Mouse (Mus musculus) ZHBTc4 (cell line): Measurements from ENCODE around the gene Ccm2.

Experiments
- DNase-seq: peaks from one replicate; pipeline ENCODE4 v3.0.0-alpha.2; 2011; ENCODE audit warnings: low read depth, low spot score

Ccm2 gene

DNA sequence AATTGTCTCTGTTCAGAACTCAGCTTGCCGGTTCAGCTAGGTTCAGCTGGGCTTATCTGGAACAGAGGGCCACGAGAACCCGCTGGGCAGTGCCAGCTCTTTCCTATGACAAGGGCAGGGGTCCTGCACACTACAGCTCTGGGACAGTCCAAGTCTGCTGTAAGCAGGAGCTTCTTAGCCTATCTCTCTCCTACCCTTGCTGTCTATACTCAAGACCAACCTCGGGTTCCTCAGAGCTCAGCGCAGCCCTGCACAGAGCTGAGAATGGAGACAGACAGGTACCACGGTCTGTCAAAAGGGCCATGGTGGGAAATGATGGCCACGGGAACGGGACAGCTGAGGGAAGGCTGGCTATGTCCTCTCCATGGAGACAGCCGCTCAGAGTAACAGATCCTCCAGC is 56.5 kb downstream of the Ccm2 start:
- DNase-seq = no peak

DNA sequence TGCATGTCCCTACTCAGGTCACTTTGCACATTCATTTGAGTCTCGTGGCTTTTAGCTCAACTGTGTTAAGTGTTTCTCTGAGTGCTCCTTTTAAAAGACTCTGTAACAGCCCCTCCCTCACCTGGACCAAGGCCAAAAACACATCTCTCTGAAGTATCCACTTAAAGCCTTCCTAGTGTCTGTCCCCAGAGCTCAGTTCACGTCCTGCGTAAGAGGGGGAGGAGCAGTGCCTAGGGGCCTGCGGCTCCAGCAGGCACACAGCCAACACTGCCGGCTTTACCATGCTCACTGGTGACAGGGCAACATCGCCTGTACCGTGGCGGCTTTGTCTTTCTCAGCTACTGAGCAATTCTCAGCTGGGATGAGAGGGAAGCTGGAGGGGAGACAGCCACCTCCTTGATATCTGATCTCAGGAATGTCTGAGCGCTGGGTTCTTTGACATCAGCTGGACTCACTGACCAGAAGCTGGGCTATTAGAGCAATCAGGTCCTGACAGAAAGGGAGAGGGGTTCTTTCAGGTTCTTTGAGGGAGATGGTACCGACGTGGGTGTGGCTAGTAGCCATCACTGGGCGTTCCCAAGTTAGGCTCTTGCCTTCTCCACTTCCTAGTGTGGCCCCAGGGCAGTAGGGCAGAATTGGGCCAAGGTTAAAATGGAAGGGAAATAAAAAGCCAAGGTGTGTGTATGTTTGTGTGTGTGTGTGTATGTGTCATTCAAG is 57.4 kb downstream of the Ccm2 start:
- DNase-seq = peak; percentile 80

DNA sequence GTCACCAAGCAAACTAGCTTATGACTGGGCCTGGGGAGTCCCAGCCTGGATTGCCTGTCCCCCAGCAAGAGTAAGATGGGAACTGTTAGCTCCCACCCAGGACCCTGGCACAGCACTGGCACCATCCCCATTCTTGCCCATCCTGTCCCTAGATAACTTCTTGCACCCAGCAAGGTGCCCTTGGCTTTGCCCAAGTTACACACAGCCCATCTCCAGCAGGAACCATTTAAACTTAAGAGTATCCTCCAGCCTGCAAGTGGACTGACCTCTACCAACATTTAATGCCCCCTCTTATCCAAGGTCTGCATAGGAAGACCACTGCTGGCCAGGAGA is 57.9 kb downstream of the Ccm2 start:
- DNase-seq = no peak

DNA sequence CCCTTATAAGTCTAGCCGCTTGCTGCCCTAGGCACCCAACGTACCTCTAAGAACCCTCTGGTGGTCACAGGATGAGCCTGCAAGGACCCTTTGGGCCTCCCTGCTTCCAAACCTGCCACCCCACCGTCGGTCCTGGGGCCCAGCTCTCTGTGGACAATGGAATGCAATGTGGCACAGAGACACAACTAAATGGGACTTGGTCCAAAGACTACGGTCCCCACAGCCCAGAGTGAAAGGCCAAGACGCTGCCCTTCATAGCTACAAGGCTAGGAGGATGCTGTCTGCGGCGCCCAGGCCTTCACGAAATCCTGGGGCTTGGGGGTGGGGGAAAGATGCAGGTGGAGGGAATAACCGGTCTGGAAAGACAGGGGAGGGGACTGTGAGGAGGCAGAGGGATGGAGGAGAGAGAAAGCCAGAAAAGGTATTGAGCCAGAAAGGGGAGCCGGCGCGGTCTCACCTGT is 58.4 kb downstream of the Ccm2 start:
- DNase-seq = no peak

DNA sequence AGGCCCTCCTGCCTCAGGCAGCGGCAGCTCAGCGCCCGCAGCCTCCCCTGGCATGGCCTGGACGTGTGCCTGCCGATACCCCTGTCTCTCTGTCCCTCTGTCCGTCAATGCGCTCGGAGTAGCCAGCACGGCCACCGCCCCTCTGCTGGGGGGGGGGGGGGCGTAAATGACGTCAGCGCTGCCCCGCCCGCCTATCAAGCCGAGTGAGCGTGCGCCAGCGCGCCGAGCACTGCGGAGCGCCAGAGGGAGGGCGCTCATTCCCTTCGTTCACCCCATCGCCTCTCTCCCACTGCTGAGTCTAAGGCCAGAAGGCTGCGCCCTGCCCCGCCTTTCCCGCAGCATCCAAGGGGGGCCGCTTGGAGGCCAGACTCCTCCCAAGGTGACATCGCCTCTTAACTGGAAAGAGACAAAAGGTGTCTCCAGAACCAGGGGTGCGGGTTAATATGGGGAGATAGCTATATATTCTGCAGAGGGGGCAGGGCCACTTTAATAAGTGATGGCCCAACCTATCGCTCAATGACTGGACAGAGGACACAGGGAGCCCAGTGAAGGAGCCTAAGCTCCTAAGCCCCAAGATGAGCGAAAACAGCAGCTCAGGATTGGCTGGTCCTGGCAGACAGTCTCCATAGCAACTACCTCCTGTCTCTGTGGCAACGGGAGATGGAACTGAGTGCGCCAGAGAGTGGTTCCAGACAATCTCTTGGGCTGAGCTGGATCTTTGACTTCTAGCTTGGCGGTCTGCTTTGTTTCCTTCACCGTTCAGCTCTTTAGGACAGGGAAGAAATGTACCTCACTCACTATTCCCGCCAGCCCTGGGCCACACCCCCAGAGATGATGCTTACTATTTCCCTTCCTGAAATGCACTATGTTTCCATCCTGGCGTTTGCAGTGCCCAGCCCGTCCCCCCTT is 59.1 kb downstream of the Ccm2 start, which contains the start of gene Nacad:
Gene Nacad (minus strand): TSS at position 563 of the 909 bp plus-strand sequence.
- DNase-seq = peak; percentile 56

DNA sequence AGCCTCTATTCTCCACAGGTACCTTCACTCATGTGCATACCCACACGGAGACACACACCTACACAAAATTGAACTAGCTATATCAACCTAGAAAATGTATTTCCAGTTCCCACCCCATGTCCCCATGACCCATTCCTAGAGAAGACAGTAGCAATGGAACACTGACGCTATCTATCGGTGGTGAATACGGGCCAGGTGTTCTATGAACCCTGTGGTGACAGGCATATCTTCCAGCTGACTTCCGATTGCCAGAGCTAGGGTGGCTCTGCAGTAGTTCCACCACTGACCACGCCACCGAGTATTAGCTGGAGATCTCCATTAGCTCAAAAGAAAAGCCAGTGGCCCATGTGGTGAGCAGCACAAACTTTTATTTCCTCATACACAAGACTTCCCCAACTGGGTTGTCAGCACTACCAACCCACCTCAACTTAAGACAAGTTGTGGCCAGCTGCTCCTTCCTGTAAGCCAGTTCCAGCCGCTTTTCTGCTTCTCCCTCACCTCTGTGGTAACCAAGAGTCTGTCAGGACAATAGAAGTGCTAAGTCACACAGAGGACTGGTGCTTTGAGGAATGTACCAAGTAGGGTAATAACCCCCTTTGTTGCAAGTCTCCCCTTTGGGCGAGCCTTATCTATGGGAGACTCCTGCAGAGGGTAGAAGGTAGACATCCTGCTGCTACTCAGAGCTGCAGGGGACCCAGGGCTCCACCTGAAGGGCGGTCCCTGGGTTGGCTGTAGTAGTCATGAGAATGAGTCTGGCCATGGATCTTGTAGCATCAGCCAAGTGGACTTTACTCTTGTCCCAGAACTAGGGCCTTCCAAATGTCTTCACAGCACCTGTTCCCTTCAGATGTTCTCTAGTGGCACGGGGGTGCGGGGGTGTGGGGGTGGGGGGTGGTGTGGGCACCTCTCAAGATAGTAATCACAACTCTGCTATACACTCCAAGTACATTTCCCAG is 68.8 kb downstream of the Ccm2 start:
- DNase-seq = peak; percentile 88

DNA sequence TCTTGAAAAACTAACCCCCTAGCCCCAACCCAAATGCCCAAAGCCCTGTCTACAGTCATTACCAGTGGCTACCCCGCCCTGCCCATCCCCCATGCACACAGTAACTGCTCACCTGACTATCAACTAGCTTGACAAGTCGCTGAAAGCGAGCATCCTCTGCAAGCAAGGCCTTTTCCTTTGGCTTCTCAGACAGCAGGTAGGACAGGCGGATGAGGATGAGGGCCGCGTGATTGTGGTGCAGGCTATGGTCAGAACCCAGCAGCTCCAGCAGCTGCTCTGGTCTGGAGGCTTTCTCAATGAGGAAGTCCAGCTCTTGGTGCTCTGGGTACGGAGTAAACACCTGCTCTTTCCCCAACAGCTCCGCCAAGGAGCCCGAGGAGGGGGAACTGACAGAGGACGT is 77.0 kb downstream of the Ccm2 start:
- peak; percentile 51 for DNase-seq

DNA sequence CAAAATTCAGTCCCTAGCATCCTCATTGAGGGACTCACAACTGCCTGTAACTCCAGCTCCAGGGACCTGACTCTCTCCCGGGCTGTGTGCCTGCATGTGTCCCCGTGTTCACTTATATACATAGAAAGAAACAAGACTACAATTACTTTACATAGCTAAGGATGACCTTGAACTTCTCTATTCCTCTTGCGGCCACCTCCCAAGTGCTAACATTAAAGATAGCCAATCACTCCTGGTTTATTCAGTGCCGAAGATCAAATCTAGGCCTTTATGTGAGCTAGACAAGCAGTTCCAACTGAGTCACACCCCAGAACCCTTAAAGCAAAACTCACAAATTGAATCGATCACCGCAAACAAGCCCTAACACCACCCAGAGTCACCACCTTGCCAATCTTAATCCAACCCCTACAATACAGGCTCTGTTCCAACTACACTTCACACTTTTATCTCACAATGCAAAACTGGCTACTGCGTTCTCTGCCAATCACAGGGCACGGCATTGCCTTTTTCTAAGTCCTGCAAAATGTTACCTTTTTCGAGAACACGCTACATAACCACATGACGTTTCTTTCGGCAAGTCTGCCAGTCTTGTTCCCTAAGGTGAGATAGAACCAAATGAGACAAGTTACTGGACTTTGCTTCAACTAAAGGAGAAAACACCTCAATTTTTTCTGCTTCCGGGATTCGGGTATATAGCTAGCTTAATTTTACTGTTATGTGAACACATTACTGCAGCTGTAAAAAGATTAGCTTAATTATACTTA is 78.1 kb downstream of the Ccm2 start:
- DNase-seq = peak; percentile 60

DNA sequence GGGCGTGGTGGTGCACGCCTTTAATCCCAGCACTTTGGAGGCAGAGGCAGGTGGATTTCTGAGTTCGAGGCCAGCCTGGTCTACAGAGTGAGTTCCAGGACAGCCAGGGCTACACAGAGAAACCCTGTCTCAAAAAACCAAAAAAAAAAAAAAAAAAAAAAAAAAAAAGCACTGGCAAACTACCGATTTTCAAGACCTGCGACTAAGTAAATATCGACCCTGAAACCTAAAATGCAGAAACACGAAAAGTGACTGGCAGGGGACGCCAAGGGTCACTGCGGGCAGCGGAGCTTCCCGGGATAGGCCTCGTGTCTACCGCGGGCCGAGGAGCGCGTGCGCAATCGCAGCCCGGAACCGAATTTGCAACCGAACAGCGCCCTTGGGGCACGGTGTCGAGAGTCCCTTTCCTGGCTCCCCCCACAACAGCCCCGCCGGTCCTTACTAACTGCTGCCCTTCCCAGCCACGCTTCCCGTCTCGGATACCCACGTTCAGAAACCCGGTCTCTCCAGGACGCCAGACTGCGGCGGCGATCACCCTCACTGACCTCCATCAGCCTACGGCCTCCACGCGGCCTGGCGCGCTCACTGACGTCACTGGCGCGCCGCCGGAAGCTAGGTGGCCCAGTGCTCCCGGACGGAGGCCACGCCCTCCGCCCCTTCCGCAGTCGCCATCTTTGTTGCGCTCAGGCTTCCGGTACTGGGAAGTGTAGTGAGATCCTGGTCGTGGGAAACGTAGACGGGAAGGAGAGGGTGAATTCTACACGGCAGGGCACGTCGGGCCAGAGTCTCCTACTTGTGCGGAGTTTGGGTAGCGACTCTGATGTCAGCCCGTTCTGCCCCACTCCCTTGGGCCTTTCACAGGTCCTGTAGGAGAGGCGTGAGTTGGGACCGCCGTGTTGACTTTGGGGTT is 79.0 kb downstream of the Ccm2 start, which contains the start of gene Tbrg4:
Gene Tbrg4 (minus strand): TSS at position 590 of the 910 bp plus-strand sequence.
- DNase-seq = peak; percentile 98

DNA sequence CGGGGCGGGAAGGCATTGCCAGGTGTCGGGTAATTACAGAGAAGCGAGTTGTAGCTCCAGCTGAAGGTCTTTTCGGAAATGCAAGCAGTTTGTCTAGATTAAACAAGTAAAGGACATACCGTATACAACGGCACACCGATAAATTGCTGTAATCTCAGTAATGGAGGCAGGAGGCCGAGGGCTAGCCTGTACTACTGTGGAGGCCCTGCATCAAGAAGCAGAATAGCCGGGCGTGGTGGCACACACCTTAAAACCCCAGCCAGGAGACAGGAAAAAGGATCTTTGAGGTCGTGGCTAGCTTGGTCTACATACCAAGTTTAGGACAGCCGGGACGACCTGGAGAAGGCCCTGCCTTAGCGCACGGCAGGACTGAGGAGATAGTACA is 79.7 kb downstream of the Ccm2 start:
- DNase-seq = no peak

DNA sequence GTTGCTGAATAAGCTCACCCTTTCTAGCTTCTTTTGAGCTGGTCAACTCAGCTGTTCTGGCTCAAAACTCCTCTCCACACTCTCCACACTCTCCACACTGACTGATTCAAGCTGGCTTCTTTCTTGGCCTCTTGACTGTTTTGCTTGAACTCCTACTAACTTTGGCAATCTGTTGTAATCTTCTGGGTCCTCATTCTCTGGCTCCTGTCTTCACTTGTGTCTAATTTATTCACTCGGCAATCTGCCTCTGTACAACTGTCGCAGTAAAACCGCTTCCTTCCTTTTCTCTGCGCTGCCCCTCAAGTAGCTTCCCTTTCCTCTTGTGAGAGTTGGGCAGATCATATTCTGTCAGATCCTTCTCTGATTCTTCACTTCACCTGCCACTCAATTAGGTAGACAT is 81.0 kb downstream of the Ccm2 start:
- no peak for DNase-seq

DNA sequence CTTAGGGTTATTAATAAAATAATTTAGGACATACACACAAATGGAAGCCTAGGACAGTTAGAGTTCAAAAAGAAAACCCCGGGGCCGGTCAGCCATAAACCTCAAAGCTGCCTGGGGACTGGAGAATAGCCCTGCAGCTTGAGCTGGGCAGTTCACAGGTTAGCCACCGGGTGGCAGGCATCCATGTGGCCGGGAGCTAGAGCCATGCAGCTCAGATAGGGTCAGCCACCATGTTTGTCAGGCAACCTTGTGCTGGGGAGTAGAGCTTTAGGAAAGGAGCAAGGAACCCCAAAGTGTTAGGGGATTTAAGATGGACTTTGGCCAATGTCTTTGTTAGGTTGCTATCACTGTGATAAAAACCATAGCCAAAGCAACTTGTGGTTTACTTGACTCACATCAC is 81.9 kb downstream of the Ccm2 start:
- peak; percentile 88 for DNase-seq

DNA sequence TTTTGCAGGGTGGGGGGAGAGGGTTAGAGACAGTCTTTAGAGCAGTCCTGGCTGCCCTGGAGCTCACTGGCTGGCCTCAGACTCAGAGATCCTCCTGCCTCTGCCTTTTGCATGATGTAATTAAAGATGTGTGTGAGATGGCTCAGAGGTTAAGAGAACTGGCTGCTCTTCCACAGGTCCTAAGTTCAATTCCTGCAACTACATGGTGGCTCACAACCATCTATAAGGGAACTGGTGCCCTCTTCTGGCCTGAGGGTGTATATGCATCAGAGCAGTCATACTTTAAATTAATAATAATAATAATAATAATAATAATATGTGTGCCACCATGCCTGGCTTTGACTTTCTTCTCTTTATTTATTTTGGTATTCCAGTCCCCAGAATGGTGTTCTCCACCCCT is 83.0 kb downstream of the Ccm2 start:
- DNase-seq = peak; percentile 57

DNA sequence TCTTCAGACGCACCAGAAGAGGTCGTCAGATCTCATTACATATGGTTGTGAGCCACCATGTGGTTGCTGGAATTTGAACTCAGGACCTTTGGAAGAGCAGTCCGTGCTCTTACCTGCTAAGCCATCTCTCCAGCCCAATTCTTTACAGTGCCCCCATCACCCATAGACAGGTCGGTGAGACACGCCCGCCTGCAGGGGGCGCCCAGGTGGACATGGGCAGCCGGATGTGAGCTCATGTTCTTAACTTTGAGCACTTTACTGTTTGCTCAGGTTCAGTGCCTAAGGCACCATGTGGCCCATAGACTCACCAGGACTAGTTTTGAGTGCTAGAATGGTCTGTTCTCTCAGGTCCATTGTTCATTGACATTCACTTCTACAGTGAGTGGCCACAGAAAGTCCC is 89.5 kb downstream of the Ccm2 start:
- DNase-seq = peak; percentile 63

DNA sequence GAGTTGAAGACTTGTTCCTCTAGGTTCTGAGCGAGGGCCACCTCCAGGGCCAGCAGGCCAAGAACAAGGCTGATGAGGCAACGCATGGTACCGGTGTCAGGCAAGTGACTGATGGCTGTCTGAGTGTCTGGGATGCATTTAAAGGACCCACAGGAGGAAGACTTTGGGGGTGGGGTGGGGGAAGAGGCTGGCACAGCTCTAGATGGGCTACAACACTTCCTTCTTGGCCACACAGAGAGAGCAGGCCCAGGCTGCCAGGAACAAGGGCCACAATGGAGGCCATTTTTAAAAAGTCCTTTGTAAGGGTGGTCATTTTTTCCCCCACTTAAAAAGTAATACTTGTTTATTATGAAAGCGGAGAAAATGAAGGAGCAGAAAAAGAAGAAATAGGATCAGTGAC is 91.8 kb downstream of the Ccm2 start, which contains the start of gene Wap:
Gene Wap (minus strand): TSS at position 101 of the 400 bp plus-strand sequence.
- DNase-seq = no peak

DNA sequence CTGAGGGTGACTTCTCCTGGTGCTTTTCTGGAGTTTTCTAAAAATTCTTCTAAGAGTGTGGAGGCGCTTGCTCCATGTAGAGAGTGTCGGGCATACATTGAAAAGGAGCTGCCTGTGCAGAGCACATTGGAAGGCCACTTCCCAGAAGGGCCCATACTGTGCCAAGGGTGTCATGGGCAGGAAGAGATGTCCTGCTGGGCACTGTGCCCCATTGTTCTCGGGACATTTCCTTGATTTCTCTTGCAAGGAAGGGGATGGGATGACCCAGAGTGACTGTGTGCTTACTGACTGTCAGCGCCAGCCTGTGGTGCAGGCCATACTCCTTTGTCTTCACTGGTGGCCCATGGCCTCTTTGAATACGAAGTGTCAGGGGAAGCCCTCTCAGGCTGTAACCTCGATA is 92.4 kb downstream of the Ccm2 start:
- no peak for DNase-seq

DNA sequence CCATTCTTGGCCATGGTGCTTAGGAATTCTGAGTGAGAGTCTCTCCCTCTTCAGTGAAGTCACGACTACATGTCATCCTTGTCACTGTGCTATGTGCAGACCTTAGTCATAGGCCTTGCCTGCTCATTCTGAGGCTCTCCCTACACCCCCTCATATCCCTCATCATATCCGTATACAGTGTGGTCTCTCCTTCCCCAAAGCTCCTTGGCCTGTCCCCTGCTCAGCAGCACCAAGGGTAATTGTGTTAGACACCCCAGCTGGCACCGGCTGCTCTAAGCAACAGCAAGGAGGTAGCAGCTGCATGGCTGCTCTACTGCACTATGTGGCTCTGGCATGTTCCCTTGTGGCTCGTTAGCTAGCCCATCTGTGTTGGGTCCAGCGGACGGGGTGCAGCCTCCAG is 97.9 kb downstream of the Ccm2 start:
- DNase-seq = no peak
